Mouse (Mus musculus): ENCODE measurements around the gene Ccdc65. TPM values are rescaled to one million over a fixed set of nuclear protein-coding genes. Genes with fewer than 3 reads are reported as not detected.

Ccdc65 gene
- polyA plus RNA-seq, 1 experiment = 0.48 TPM

DNA sequence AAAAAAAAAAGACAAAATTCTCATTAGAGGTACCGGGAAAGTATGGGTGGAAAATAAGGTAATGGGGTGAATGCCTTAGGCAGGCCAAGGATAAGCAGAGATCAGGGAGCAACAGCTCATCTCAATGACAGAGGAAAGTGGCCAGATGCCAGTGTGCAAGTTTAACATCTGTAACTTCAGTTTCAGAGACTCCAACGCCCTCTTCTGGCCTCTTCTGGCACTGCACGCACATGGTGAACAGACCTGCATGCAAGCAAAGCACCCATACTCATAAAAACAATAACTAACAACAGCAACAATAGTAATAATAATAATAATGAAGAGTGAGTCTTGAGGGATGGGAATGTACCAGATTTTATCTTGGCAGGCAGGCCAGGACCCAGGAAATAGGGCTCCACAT lies 22.1 kb upstream of the Ccdc65 start:
- no peak overlapping the region for H3K4me3 ChIP-seq (ENCODE audit: insufficient read depth, poor library complexity, severe bottlenecking)
- H3K79me2 ChIP-seq (ENCODE audit: control insufficient read depth, insufficient read depth) = no peaks in the 10 kb centered on the region
- H3ac ChIP-seq (ENCODE audit: control insufficient read depth, insufficient read length, low read depth) = no peak overlapping the region
- H3K27me3 ChIP-seq (ENCODE audit: control insufficient read depth, insufficient read depth, insufficient read length) = no peaks in the 10 kb centered on the region
- TF ChIP-seq MAX (IDR thresholded peaks at IDR 0.05) (no peak), MYOG (IDR thresholded peaks at IDR 0.05; ENCODE audit: control insufficient read depth, extremely low read depth, insufficient read length) (no peak), MYOD1 (IDR thresholded peaks at IDR 0.05; ENCODE audit: control insufficient read depth, insufficient read length, low read depth) (no peak), CTCF (IDR thresholded peaks at IDR 0.05; ENCODE audit: control insufficient read depth, insufficient read depth, insufficient read length) (no peak), FOSL1 (IDR thresholded peaks at IDR 0.05; ENCODE audit: insufficient read depth, low read length, poor library complexity, severe bottlenecking) (no peak), USF1 (IDR thresholded peaks at IDR 0.05; ENCODE audit: low read depth) (no peak), CEBPB (IDR thresholded peaks at IDR 0.05; ENCODE audit: low read depth) (no peak)
- no peaks in the 10 kb centered on the region for H3K79me3 ChIP-seq (ENCODE audit: low read depth)
- H3K36me3 ChIP-seq (ENCODE audit: control insufficient read depth, insufficient read depth) = no peaks in the 10 kb centered on the region

DNA sequence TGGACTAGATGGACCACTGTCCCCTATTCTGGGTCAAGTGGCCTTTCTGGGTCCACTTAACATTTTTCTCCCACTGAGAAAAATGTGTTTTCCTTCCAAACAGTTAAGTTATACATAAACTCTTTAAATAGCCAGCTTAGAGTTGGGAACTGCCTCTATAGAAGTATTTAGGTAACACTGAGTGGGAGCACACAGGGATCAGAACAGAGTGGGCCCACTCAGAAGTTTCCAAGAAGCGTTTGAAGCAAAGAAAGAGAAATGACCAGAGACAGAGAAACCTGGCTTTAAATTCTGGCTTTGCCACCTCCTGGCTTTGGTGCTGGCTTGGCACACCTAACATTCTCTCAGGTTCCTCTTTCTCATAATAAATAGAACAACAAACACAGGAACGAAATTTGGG lies 18.3 kb upstream of the Ccdc65 start:
- Histone ChIP-seq H3ac (ENCODE audit: control insufficient read depth, insufficient read length, low read depth) (no peak overlapping the region), H3K79me2 (ENCODE audit: control insufficient read depth, insufficient read depth) (no peaks in the 10 kb centered on the region), H3K79me3 (ENCODE audit: low read depth) (no peaks in the 10 kb centered on the region), H3K36me3 (ENCODE audit: control insufficient read depth, insufficient read depth) (no peaks in the 10 kb centered on the region), H3K4me3 (ENCODE audit: insufficient read depth, poor library complexity, severe bottlenecking) (no peak overlapping the region), H3K27me3 (ENCODE audit: control insufficient read depth, insufficient read depth, insufficient read length) (no peaks in the 10 kb centered on the region)
- no peak for TF ChIP-seq CTCF (IDR thresholded peaks at IDR 0.05; ENCODE audit: control insufficient read depth, insufficient read depth, insufficient read length)
- TF ChIP-seq USF1 (IDR thresholded peaks at IDR 0.05; ENCODE audit: low read depth) = no peak
- no peak for TF ChIP-seq FOSL1 (IDR thresholded peaks at IDR 0.05; ENCODE audit: insufficient read depth, low read length, poor library complexity, severe bottlenecking)
- TF ChIP-seq MYOG (IDR thresholded peaks at IDR 0.05; ENCODE audit: control insufficient read depth, extremely low read depth, insufficient read length) = no peak
- TF ChIP-seq MYOD1 (IDR thresholded peaks at IDR 0.05; ENCODE audit: control insufficient read depth, insufficient read length, low read depth) = no peak
- no peak for TF ChIP-seq CEBPB (IDR thresholded peaks at IDR 0.05; ENCODE audit: low read depth)
- TF ChIP-seq MAX (IDR thresholded peaks at IDR 0.05) = no peak

DNA sequence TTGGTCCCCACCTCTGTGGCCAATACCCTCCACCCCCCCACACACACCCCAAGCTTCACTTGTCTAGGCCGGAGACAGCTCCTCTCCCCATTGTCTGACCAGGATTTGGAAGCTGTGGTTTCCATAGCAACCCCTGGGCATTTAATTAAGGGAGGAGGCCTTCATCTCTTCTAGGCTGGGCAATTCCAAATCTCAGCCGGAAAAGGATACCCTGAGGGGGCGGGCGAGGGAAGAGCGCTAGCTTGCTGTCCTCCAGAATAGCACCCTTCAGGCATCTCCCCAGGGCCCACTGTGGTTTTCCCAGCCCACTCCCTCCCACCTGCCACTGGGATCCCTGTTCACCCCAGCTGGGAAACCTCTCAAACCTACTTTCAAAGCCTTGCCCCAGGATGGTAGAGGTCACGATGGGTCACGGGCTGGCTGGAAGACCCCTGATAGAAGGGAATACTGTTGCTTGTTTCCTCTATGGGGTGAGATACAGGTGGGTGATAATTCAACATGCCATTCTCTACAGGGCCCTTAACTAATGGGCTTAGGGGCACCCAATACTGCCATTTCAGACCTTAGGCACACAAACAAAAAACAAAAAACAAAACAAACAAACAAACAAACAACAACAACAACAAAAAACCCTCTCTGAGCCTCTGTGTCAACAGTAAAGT lies 16.4 kb upstream of the Ccdc65 start:
- H3K79me2 ChIP-seq (ENCODE audit: control insufficient read depth, insufficient read depth) = no peaks in the 10 kb centered on the region
- H3K4me3 ChIP-seq (ENCODE audit: insufficient read depth, poor library complexity, severe bottlenecking) = no peak overlapping the region
- no peaks in the 10 kb centered on the region for H3K27me3 ChIP-seq (ENCODE audit: control insufficient read depth, insufficient read depth, insufficient read length)
- no peaks in the 10 kb centered on the region for H3K36me3 ChIP-seq (ENCODE audit: control insufficient read depth, insufficient read depth)
- H3ac ChIP-seq (ENCODE audit: control insufficient read depth, insufficient read length, low read depth) = no peak overlapping the region
- H3K79me3 ChIP-seq (ENCODE audit: low read depth) = no peaks in the 10 kb centered on the region
- TF ChIP-seq USF1 (IDR thresholded peaks at IDR 0.05; ENCODE audit: low read depth) (no peak), MYOG (IDR thresholded peaks at IDR 0.05; ENCODE audit: control insufficient read depth, extremely low read depth, insufficient read length) (no peak), FOSL1 (IDR thresholded peaks at IDR 0.05; ENCODE audit: insufficient read depth, low read length, poor library complexity, severe bottlenecking) (no peak), MYOD1 (IDR thresholded peaks at IDR 0.05; ENCODE audit: control insufficient read depth, insufficient read length, low read depth) (peak; percentile 19)

DNA sequence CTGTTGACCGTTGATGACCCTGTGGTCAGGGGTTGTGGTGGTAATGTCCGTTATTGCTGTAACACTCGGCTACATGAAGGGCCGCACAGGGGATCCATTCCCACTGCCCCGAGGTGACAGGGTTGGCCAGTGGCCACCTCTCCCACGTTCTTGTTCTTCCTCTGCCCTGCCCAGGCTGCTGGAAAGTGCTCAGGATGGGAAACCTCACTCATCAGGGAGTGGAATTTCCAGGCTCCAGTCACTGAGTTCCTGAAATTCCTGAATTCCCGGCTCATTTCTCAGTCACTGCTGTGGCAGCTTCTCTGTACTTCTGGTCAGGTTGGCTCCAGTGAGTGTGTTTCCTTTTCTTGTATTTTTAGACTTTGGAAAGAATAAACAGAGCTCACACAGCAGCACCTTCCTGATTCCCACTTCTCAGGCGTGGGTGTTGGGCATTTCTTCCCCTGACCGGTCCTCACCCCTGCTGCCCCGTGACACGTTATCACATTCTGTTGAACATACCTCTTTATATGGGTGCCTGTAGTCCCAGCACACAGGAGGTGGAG lies 15.8 kb upstream of the Ccdc65 start:
- H3K36me3 ChIP-seq (ENCODE audit: control insufficient read depth, insufficient read depth) = no peaks in the 10 kb centered on the region
- no peaks in the 10 kb centered on the region for H3K27me3 ChIP-seq (ENCODE audit: control insufficient read depth, insufficient read depth, insufficient read length)
- H3ac ChIP-seq (ENCODE audit: control insufficient read depth, insufficient read length, low read depth) = no peak overlapping the region
- H3K79me3 ChIP-seq (ENCODE audit: low read depth) = no peaks in the 10 kb centered on the region
- TF ChIP-seq MAX (IDR thresholded peaks at IDR 0.05) (peak; percentile 38), CTCF (IDR thresholded peaks at IDR 0.05; ENCODE audit: control insufficient read depth, insufficient read depth, insufficient read length) (no peak)
- H3K79me2 ChIP-seq (ENCODE audit: control insufficient read depth, insufficient read depth) = no peaks in the 10 kb centered on the region
- no peak overlapping the region for H3K4me3 ChIP-seq (ENCODE audit: insufficient read depth, poor library complexity, severe bottlenecking)

DNA sequence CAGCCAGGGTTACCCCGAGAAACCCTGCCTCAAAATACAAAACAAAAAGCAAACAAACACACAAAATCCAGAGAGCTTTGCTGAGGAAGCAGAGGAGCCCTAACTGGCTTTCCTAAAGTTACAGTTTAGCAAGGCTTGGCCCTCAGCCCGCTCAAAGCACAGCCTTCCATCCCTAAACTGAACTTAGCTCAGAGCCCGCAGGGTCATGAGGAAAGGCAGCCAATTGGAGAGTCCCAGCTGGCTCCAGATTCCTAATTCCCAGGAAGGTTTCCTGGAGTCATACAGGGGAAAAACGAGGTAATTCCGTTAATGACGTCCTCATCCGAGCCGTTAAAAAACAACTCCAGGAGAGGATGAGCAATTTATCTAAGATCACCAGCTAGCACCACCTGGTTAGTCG lies 12.3 kb upstream of the Ccdc65 start:
- Histone ChIP-seq H3K79me2 (ENCODE audit: control insufficient read depth, insufficient read depth) (no peaks in the 10 kb centered on the region), H3K79me3 (ENCODE audit: low read depth) (no peaks in the 10 kb centered on the region), H3K4me3 (ENCODE audit: insufficient read depth, poor library complexity, severe bottlenecking) (no peak overlapping the region), H3ac (ENCODE audit: control insufficient read depth, insufficient read length, low read depth) (no peak overlapping the region), H3K27me3 (ENCODE audit: control insufficient read depth, insufficient read depth, insufficient read length) (peaks cover 4% of the 10 kb centered on the region), H3K36me3 (ENCODE audit: control insufficient read depth, insufficient read depth) (no peaks in the 10 kb centered on the region)
- TF ChIP-seq CTCF (IDR thresholded peaks at IDR 0.05; ENCODE audit: control insufficient read depth, insufficient read depth, insufficient read length) (no peak), FOSL1 (IDR thresholded peaks at IDR 0.05; ENCODE audit: insufficient read depth, low read length, poor library complexity, severe bottlenecking) (no peak), USF1 (IDR thresholded peaks at IDR 0.05; ENCODE audit: low read depth) (no peak), CEBPB (IDR thresholded peaks at IDR 0.05; ENCODE audit: low read depth) (no peak), MYOD1 (IDR thresholded peaks at IDR 0.05; ENCODE audit: control insufficient read depth, insufficient read length, low read depth) (no peak), MAX (IDR thresholded peaks at IDR 0.05) (no peak), MYOG (IDR thresholded peaks at IDR 0.05; ENCODE audit: control insufficient read depth, extremely low read depth, insufficient read length) (no peak)

DNA sequence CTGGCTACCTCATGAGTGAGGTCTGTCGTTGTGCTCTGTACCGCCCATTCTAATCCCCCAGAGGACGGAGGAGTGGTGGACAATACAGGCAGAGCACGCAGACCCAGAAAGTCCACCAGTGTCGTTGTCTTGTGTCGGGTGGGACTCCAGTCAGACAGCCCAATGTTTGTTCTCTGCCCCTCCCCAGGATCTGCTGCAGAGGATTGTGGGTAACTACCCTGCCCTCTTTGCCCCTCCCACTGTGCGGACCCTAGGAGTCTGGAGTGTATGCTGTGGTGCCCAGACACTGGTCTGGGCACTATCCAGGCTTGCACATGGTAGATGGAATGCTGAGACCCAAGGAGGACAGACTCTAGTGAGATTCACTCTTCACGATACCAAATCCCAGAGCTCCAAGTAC lies 11.8 kb upstream of the Ccdc65 start:
- Histone ChIP-seq H3ac (ENCODE audit: control insufficient read depth, insufficient read length, low read depth) (no peak overlapping the region), H3K27me3 (ENCODE audit: control insufficient read depth, insufficient read depth, insufficient read length) (peaks cover 8% of the 10 kb centered on the region), H3K4me3 (ENCODE audit: insufficient read depth, poor library complexity, severe bottlenecking) (no peak overlapping the region), H3K36me3 (ENCODE audit: control insufficient read depth, insufficient read depth) (no peaks in the 10 kb centered on the region), H3K79me2 (ENCODE audit: control insufficient read depth, insufficient read depth) (no peaks in the 10 kb centered on the region), H3K79me3 (ENCODE audit: low read depth) (no peaks in the 10 kb centered on the region)
- TF ChIP-seq CTCF (IDR thresholded peaks at IDR 0.05; ENCODE audit: control insufficient read depth, insufficient read depth, insufficient read length) (no peak), USF1 (IDR thresholded peaks at IDR 0.05; ENCODE audit: low read depth) (no peak), MYOD1 (IDR thresholded peaks at IDR 0.05; ENCODE audit: control insufficient read depth, insufficient read length, low read depth) (no peak), MAX (IDR thresholded peaks at IDR 0.05) (no peak), CEBPB (IDR thresholded peaks at IDR 0.05; ENCODE audit: low read depth) (no peak), FOSL1 (IDR thresholded peaks at IDR 0.05; ENCODE audit: insufficient read depth, low read length, poor library complexity, severe bottlenecking) (no peak), MYOG (IDR thresholded peaks at IDR 0.05; ENCODE audit: control insufficient read depth, extremely low read depth, insufficient read length) (no peak)

All from C2C12 (cell line).